8 mouse cellular contexts compared by ENCODE assay signal in the genomic region with DNA sequence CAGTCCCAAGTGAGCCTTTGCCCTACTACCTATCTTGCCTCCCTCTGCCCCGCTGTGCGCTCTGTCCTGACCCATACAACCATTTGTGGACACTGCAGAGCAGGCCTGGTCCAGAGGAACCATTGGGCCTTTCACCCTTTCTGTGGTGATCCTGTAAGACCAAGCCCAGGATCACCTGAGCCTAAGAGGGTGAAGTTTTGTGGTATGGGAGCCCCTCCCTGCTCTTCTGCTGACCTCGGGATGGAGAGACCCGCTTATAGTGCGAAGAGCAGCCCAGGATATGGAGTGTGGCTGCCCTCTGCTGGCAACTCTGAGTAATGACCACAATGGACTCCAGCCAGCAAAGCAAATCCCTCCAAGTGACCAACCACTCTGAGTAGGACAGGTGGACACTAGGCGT. TPM values are rescaled to one million over a fixed set of nuclear protein-coding genes. Genes with fewer than 3 reads are reported as not detected.
DNase-seq lines count a peak whose midpoint lies in the region; ATAC-seq and TF ChIP-seq lines count a peak whose summit lies in the region.

No protein-coding gene starts in this region.

- no peaks in the 10 kb centered on the region for H3K36me3 ChIP-seq in intestine, postnatal 0 days (ENCODE audit: control insufficient read depth, insufficient read depth)
- no peaks in the 10 kb centered on the region for H3K36me3 ChIP-seq in limb, embryonic 13.5 days
- no peaks in the 10 kb centered on the region for H3K36me3 ChIP-seq in midbrain, embryonic 16.5 days (ENCODE audit: control insufficient read depth, insufficient read depth, low read length)

- no peak overlapping the region for H3K4me3 ChIP-seq in intestine, postnatal 0 days (ENCODE audit: low read depth, low read length)
- H3K4me3 ChIP-seq in limb, embryonic 13.5 days, result no peak overlapping the region
- H3K4me3 ChIP-seq in midbrain, embryonic 16.5 days (ENCODE audit: low read depth, low read length), result no peak overlapping the region

- peak; percentile 54 for DNase-seq in 416B (ENCODE audit: low read depth)
- peak; percentile 35 for DNase-seq in Muller cell, postnatal 12 days (ENCODE audit: inconsistent ontology term)
- DNase-seq in cerebellum, postnatal 36 days, result peak; percentile 58 to 69
- peak; percentile 25 for DNase-seq in thymus, postnatal 14 days

- H3K9ac ChIP-seq in intestine, postnatal 0 days (ENCODE audit: low read depth, low read length), result no peak overlapping the region
- H3K9ac ChIP-seq in limb, embryonic 13.5 days, result no peak overlapping the region
- no peak overlapping the region for H3K9ac ChIP-seq in midbrain, embryonic 16.5 days (ENCODE audit: low read depth, low read length)

- H3K4me1 ChIP-seq in intestine, postnatal 0 days (replicated peaks; ENCODE audit: control insufficient read depth, insufficient read depth, low read length), result no peaks in the 10 kb centered on the region
- peaks cover 16% of the 10 kb centered on the region for H3K4me1 ChIP-seq in limb, embryonic 13.5 days
- no peaks in the 10 kb centered on the region for H3K4me1 ChIP-seq in midbrain, embryonic 16.5 days (ENCODE audit: control insufficient read depth, insufficient read depth, low read length)

- no peak overlapping the region for H3K27ac ChIP-seq in intestine, postnatal 0 days (ENCODE audit: low read depth, low read length)
- no peak overlapping the region for H3K27ac ChIP-seq in limb, embryonic 13.5 days
- no peak overlapping the region for H3K27ac ChIP-seq in midbrain, embryonic 16.5 days (ENCODE audit: low read length)

- peak; percentile 96 for TF ChIP-seq CTCF in intestine, postnatal 0 days (IDR thresholded peaks at IDR 0.05; ENCODE audit: low read depth)

- H3K9me3 ChIP-seq in intestine, postnatal 0 days (ENCODE audit: control insufficient read depth), result no peaks in the 10 kb centered on the region
- H3K9me3 ChIP-seq in limb, embryonic 13.5 days, result no peaks in the 10 kb centered on the region
- no peaks in the 10 kb centered on the region for H3K9me3 ChIP-seq in midbrain, embryonic 16.5 days (replicated peaks; ENCODE audit: control insufficient read depth, low read length, poor library complexity, severe bottlenecking)

- ATAC-seq in granulocyte monocyte progenitor cell, adult 5-6 weeks (replicated peaks; ENCODE audit: poor library complexity, severe bottlenecking), result peak; percentile 87
- ATAC-seq in intestine, postnatal 0 days, result no peak
- ATAC-seq in limb, embryonic 13.5 days (ENCODE audit: low FRiP score, low read depth), result peak; percentile 42; the same call in 1 of the 2 replicates
- peak; percentile 51; the same call in 1 of the 2 replicates for ATAC-seq in midbrain, embryonic 16.5 days

- H3K27me3 ChIP-seq in intestine, postnatal 0 days (replicated peaks; ENCODE audit: control insufficient read depth, insufficient read depth, low read length), result 0 out of 2 replicates have a peak, but pooled peaks cover 4% of the 10 kb centered on the region
- H3K27me3 ChIP-seq in limb, embryonic 13.5 days, result peaks cover 3% of the 10 kb centered on the region
- H3K27me3 ChIP-seq in midbrain, embryonic 16.5 days (ENCODE audit: control insufficient read depth, insufficient read depth, low read depth, low read length), result no peaks in the 10 kb centered on the region

- 32% methylated on average over 6 of the region's 6 CpGs for WGBS in intestine, postnatal 0 days
- 33% methylated on average over 6 of the region's 6 CpGs for WGBS in limb, embryonic 13.5 days
- 33% methylated on average over 6 of the region's 6 CpGs for WGBS in midbrain, embryonic 16.5 days

- no peak overlapping the region for H3K4me2 ChIP-seq in intestine, postnatal 0 days (replicated peaks; ENCODE audit: low read depth)
- H3K4me2 ChIP-seq in limb, embryonic 13.5 days (replicated peaks), result no peak overlapping the region
- no peak overlapping the region for H3K4me2 ChIP-seq in midbrain, embryonic 16.5 days (ENCODE audit: low read length)

RNA-seq across cellular contexts. Expression of a gene that starts 11.6 kb away (rescaled TPM):
- total RNA-seq in granulocyte monocyte progenitor cell, adult 5-6 weeks (2014; fragmentation: Nextera tagmentation), result 0.17 TPM in 1 of 2 replicates, not detected in the other
- total RNA-seq in granulocyte monocyte progenitor cell, adult 5-6 weeks (2017), result not detected in 2 replicates
- polyA plus RNA-seq in intestine, postnatal 0 days (2015; fragmentation: Nextera tagmentation; extraction: Ambion mirVana), result 0.08 TPM in 1 of 2 replicates, not detected in the other
- 0.27 and 0.32 TPM in 2 replicates for polyA plus RNA-seq in limb, embryonic 13.5 days (2015; fragmentation: Nextera tagmentation; extraction: Ambion mirVana)
- 1.5 and 2.9 TPM in 2 replicates for polyA plus RNA-seq in midbrain, embryonic 16.5 days (2015; fragmentation: Nextera tagmentation; extraction: Ambion mirVana)

RNA-seq across cellular contexts. Expression of a gene that starts 43.7 kb away (rescaled TPM):
- not detected in 2 replicates for total RNA-seq in granulocyte monocyte progenitor cell, adult 5-6 weeks (2014; fragmentation: Nextera tagmentation)
- not detected in 2 replicates for total RNA-seq in granulocyte monocyte progenitor cell, adult 5-6 weeks (2017)
- 0.22 and 0.44 TPM in 2 replicates for polyA plus RNA-seq in intestine, postnatal 0 days (2015; fragmentation: Nextera tagmentation; extraction: Ambion mirVana)
- 0.05 and 0.23 TPM in 2 replicates for polyA plus RNA-seq in limb, embryonic 13.5 days (2015; fragmentation: Nextera tagmentation; extraction: Ambion mirVana)
- polyA plus RNA-seq in midbrain, embryonic 16.5 days (2015; fragmentation: Nextera tagmentation; extraction: Ambion mirVana), result 0.31 and 0.98 TPM in 2 replicates
